Mouse (Mus musculus) brain, adult 2 months (tissue): ENCODE measurements around the gene 4930415O20Rik.

Source experiments
- DNase-seq: peaks from one replicate; pipeline ENCODE4 v3.0.0; 2011; ENCODE audit warnings: low read depth, low spot score

The 4930415O20Rik gene

GRCm38 (mm10) chr15:98604041-98604575 is 33.3 kb downstream of the 4930415O20Rik start:
- DNase-seq = no peak

DNA sequence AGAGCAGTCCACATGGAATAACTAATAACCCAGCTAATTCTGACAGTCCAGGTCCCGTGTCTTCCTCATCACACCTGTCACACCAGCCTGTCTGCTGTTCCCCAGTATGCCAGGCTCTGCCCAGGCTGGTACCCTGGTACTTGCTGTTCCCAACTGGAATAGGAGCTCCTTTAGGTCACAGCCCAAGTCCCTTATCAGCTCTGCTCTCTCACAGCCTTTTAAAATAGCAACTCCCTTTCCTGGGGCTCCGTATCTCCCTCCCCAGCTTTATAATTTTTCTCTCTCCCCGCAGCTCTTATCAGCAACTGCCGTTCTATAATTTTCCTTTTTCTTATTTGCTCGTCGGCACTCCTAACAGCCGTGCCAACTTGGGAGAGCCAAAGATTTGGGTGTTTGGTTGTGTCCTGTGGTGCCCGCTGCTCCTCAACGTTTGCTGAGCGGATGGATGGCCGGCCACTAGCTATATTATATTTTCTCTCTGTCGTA is 35.3 kb downstream of the 4930415O20Rik start:
- DNase-seq = no peak

GRCm38 (mm10) chr15:98606739-98607138 is 35.9 kb downstream of the 4930415O20Rik start:
- DNase-seq = no peak

DNA sequence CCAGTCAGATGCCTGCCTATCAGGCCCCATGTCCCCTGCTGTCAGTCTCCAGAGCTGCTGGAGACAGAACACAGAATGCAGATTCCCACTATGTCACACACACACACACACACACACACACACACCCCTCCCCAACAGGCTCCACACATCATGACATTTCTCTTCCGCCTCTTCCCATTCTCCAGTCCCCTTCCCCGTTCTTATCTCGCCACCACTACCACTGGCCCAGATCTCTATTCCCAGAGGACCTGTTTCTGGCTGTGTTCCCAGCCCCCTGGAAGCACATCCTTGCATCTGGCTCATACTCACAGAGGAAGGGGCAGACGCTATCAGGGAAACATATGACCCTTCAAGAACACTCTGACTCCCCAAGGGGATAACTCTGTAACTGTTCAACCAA is 36.8 kb downstream of the 4930415O20Rik start:
- no peak for DNase-seq

- DNase-seq = no peak
These were observed 37.4 kb downstream of the 4930415O20Rik start for GRCm38 (mm10) chr15:98608058-98608783.

DNA sequence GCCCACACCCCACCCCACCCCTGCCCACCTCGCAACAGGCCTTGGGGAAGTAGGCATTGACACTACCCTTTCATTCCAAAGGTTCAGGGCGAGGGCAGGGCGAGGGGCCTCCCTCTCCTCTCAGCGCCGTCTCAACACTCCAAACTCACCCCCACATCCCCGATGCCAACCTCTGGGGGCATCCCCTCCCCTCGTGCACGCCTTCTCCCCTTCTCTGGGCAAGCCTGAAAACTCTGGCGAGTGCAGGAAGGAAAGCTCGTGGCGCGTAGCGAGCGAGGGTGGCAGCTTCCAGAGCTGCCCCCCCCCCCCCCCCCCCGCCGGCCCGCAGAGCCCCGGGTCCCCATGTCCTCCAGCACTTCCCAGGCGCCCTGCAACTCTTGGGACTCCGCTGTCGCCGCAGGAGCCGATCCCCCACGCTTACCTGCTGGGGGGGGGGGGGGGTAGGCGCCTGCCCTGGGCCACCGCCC is 38.0 kb downstream of the 4930415O20Rik start:
- DNase-seq = no peak

- peak; percentile 84 for DNase-seq
These were observed 38.7 kb downstream of the 4930415O20Rik start, which contains the start of gene Adcy6 for GRCm38 (mm10) chr15:98609331-98610130. Gene Adcy6 (minus strand): TSS chr15:98610076.

DNA sequence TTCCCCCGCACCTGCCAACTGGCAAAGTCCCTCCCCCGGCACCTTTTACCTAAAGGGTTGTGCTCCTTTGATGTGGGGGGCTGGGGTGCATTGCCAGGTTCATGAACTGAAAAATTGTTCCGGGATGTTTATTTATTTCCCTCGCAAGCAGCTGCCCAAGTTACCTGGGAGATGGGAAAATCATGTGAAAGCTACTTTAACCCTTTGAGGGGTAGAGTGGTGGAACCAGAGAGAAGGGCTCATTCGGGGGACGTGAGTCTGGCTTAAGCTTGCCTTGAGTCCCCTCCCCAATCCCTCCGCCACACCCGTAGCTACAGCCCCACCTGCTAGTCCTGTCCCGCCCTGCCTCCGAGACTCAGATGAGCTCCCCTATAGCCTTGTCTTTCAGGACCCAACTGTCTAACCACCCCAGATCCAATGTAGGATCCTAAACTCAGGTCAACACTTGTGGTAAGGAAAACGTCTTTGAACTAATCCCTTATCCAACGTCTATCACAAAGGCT is 39.4 kb downstream of the 4930415O20Rik start:
- DNase-seq = no peak

GRCm38 (mm10) chr15:98612229-98612628 is 41.4 kb downstream of the 4930415O20Rik start:
- no peak for DNase-seq

GRCm38 (mm10) chr15:98614551-98614950 is 43.7 kb downstream of the 4930415O20Rik start:
- peak; percentile 58 for DNase-seq

GRCm38 (mm10) chr15:98614971-98615370 is 44.2 kb downstream of the 4930415O20Rik start:
- DNase-seq = no peak

GRCm38 (mm10) chr15:98615751-98616150 is 44.9 kb downstream of the 4930415O20Rik start:
- no peak for DNase-seq

GRCm38 (mm10) chr15:98616362-98617175 is 45.8 kb downstream of the 4930415O20Rik start:
- DNase-seq = no peak

GRCm38 (mm10) chr15:98617176-98617537 is 46.4 kb downstream of the 4930415O20Rik start:
- peak; percentile 50 for DNase-seq

GRCm38 (mm10) chr15:98622199-98622598 is 51.4 kb downstream of the 4930415O20Rik start:
- no peak for DNase-seq

DNA sequence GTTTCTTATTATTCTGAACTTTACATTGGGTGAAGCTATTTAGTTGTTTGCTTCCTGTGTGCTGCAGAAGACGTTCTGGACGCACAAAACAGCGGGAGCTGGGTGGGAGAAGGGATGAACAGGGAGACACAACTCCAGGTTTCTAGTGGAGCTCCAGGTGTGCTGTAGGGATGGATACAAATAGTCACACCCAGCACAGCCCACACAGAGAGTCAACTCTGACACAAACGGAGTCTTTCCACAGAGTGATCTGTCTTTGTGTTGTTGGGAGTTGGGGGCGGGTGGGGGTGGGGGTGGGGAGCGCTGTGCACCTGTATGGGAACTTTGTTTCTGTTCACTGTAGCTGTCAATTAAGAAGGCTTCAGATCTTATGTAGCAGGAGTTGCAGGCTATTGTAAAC is 51.9 kb downstream of the 4930415O20Rik start:
- no peak for DNase-seq

DNA sequence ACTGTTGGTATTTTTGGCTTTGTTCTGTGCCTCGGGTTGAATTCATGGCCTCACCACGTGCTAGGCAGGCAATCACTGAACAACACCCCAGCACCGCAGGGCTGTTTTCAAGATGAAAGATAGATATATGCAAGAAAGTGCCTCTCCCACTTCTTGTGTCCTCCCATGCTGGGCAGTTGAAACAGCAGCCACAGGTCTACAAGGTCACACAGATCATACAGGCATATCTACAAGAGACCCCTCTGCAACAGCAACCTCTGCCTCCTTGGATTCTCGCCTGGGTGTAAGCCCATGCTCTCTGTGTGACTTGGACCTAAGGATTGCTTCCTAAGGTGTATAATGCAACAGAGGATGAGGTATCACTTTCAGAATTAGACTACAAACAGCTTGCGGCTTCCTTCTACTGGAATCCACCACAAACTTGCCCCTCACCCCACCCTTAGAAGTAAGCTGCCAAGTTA is 52.6 kb downstream of the 4930415O20Rik start:
- no peak for DNase-seq

- DNase-seq = no peak
These were observed 55.3 kb downstream of the 4930415O20Rik start for GRCm38 (mm10) chr15:98626078-98626477.

DNA sequence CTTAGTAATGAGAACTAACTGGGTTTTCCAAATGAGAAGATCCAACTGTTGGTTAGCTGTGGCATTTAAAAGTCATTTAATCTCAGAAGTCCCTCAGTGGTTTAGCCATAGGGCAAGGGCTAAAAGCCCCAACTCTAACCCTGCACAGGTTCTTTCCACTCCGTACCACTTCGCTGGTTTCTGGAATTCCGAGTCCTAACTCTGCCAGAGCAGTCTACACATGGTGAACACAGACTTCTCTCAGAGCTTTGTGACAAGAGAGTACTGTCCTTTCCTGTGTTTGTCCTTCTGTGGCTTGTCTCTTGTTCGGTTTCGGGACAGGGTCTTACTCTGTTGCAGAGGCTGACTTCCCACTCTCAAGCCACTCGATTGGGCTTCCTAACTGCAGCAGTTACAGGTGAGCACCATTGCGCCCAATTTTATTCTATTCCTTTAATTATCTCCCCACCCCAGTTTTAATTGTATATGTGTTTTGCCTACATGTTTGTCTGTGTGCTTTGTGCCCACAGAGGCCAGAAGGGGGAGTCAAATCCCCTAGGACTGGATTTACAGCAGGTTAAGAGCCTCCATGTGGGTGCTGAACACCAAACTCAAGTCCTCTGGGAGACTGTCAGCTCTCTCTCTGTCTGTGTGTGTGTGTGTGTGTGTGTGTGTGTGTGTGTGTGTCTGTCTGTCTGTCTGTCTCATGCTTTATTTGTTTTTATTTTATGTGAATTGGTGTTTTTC is 55.8 kb downstream of the 4930415O20Rik start:
- no peak for DNase-seq

GRCm38 (mm10) chr15:98628589-98629254 is 57.9 kb downstream of the 4930415O20Rik start:
- DNase-seq = no peak
